Comparison of ENCODE assay signal across 11 mouse cellular contexts in genomic region chr11:5510686-5511085, GRCm38 (mm10). TPM values are rescaled to one million over a fixed set of nuclear protein-coding genes. Genes with fewer than 3 reads are reported as not detected.
"Had no signal": no experiment of that assay in that cellular context is flagged by ENCODE, and none has a peak within 500 bp of the region (broad histone marks: within the 10 kb centered on the region; RNA-seq: fewer than 3 reads in every experiment).

No protein-coding gene starts in this region.

RNA-seq across cellular contexts. Expression of gene Ankrd36, which starts 58.8 kb away (rescaled TPM):
- total RNA-seq: megakaryocyte, adult 5-6 weeks had no signal
- polyA plus RNA-seq: lung, embryonic 14.5 days; midbrain, embryonic 14.5 days; midbrain, embryonic 16.5 days; myocyte; neural tube, embryonic 11.5 days; neural tube, embryonic 13.5 days; neural tube, embryonic 15.5 days; stomach, postnatal 0 days; thymus, adult 2 months; urinary bladder, adult 2 months had no signal
